Mouse (Mus musculus): Measurements from ENCODE around the gene Itgb1bp2. TPM values are rescaled to one million over a fixed set of nuclear protein-coding genes. Genes with fewer than 3 reads are reported as not detected.

Itgb1bp2 gene
- total RNA-seq (2012; rRNA removed) (0.49 and 0.62 TPM in 2 replicates), polyA plus RNA-seq (2012; ENCODE audit: insufficient read depth in 1 of 2, insufficient read length in 2 of 2, low read depth in 1 of 2, low replicate concordance in 2 of 2, missing spikeins in 1 of 2) (under 1 TPM in 1 of 2 experiments, not detected in 1; 0.77 TPM)

- TF ChIP-seq ZNF384 (IDR thresholded peaks at IDR 0.05; ENCODE audit: low read depth, low read length) (no peak), POLR2AphosphoS2 (IDR thresholded peaks at IDR 0.05; ENCODE audit: low read length) (peak; percentile 74)
- Histone ChIP-seq H3K9ac (ENCODE audit: control insufficient read depth, low read depth, low read length, poor library complexity, severe bottlenecking) (no peak within 1 kb of the TSS), H3K27ac (ENCODE audit: control insufficient read depth, low read depth, low read length) (no peak within 1 kb of the TSS), H3K4me1 (ENCODE audit: control insufficient read depth in 1 of 2, insufficient read depth in 2 of 2, low read length in 2 of 2) (no peaks in the 10 kb centered on the region), H3K4me3 (ENCODE audit: control insufficient read depth in 1 of 2, insufficient read depth in 1 of 2, low read depth in 2 of 2, low read length in 2 of 2) (no peak within 1 kb of the TSS), H3K79me2 (ENCODE audit: control insufficient read depth, insufficient read depth, low read length, poor library complexity) (no peaks in the 10 kb centered on the region), H3K27me3 (ENCODE audit: control insufficient read depth in 1 of 2, insufficient read depth in 2 of 2, low read length in 2 of 2) (no peaks in the 10 kb centered on the region), H3K36me3 (ENCODE audit: control insufficient read depth in 1 of 2, insufficient read depth in 2 of 2, low read length in 2 of 2) (peaks cover 0 to 7% of the 10 kb centered on the region in 2 experiments; a peak in 2 of 4 replicates), H3K9me3 (replicated peaks; ENCODE audit: insufficient read depth, low read length) (no peaks in the 10 kb centered on the region)
- DNase-seq (ENCODE audit: low read depth, low spot score), result no peak
These were observed at the start of gene Itgb1bp2 for GRCm38 (mm10) chrX:101448886-101449475. Gene Itgb1bp2 (plus strand): TSS chrX:101449088.

DNA sequence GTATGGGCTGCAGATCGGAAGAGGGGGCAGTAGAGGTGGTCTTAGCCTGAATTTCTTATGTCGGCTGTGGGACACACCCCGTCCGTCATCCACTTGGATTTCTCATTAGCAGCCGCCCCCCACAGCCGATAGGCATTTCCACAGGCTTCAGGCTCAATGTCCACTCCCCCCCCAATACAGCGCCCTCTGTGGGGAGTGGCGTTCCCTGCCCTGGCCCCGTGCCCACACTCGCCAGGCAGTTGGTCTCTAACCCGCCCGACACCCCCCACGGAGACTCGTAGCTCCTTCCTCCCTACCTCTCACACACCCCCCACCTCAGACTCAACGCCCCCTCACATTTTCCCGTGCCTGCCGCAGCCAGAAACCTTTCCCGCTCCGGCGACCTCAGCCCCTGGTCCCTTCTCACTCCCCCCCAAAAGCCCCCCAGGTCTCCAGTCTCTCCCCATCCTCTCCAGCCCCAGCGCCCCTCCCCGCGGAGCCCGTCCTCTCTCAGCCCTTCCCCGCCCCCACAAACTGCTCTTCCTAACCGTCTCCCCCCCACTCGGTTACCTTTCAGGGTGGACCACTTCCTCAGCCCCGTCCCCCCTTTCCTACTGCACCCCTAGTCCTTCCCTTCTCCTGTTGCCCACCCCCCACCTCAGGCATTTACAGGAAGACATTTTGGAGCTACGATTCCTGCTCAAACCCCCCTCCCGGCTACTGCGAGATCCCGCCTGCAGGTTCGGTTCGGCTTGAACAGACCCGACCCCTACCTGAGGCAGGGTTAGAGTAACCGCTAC is 29.8 kb upstream of the Itgb1bp2 start:
- TF ChIP-seq HCFC1 (IDR thresholded peaks at IDR 0.05; ENCODE audit: low read depth, low read length), result no peak
- TF ChIP-seq CTCF (IDR thresholded peaks at IDR 0.05 in 2 of 3, conservative IDR thresholded peaks at IDR 0.05 in 1 of 3; ENCODE audit: control insufficient read depth in 1 of 3, insufficient read depth in 1 of 3, low read depth in 2 of 3, low read length in 3 of 3, poor library complexity in 1 of 3, severe bottlenecking in 1 of 3), result peak in 2 of 3 experiments; percentile 33 to 44; a peak in 4 of 6 replicates
- no peaks in the 10 kb centered on the region for H3K9me3 ChIP-seq (replicated peaks; ENCODE audit: insufficient read depth, low read length)
- H3K4me3 ChIP-seq (ENCODE audit: control insufficient read depth in 1 of 2, insufficient read depth in 1 of 2, low read depth in 2 of 2, low read length in 2 of 2), result peak overlapping the region; percentile 79 to 84
- peak overlapping the region; percentile 44 for H3K27ac ChIP-seq (ENCODE audit: control insufficient read depth, low read depth, low read length)
- H3K36me3 ChIP-seq (ENCODE audit: control insufficient read depth in 1 of 2, insufficient read depth in 2 of 2, low read length in 2 of 2), result peaks cover 0 to 2% of the 10 kb centered on the region in 2 experiments; a peak in 1 of 4 replicates
- no peaks in the 10 kb centered on the region for H3K27me3 ChIP-seq (ENCODE audit: control insufficient read depth in 1 of 2, insufficient read depth in 2 of 2, low read length in 2 of 2)
- DNase-seq (ENCODE audit: low read depth, low spot score), result peak; percentile 56
- peak overlapping the region; percentile 84 for H3K9ac ChIP-seq (ENCODE audit: control insufficient read depth, low read depth, low read length, poor library complexity, severe bottlenecking)
- H3K4me1 ChIP-seq (ENCODE audit: control insufficient read depth in 1 of 2, insufficient read depth in 2 of 2, low read length in 2 of 2), result peaks cover 3 to 5% of the 10 kb centered on the region in 2 experiments; a peak in 2 of 4 replicates
- peaks cover 7% of the 10 kb centered on the region for H3K79me2 ChIP-seq (ENCODE audit: control insufficient read depth, insufficient read depth, low read length, poor library complexity)

GRCm38 (mm10) chrX:101419725-101420699 is 28.9 kb upstream of the Itgb1bp2 start:
- H3K9ac ChIP-seq (ENCODE audit: control insufficient read depth, low read depth, low read length, poor library complexity, severe bottlenecking), result peak overlapping the region; percentile 84
- peak; percentile 88 for DNase-seq (ENCODE audit: low read depth, low spot score)
- H3K9me3 ChIP-seq (replicated peaks; ENCODE audit: insufficient read depth, low read length), result no peaks in the 10 kb centered on the region
- H3K4me1 ChIP-seq (ENCODE audit: control insufficient read depth in 1 of 2, insufficient read depth in 2 of 2, low read length in 2 of 2), result peaks cover 3 to 5% of the 10 kb centered on the region in 2 experiments; a peak in 2 of 4 replicates
- H3K36me3 ChIP-seq (ENCODE audit: control insufficient read depth in 1 of 2, insufficient read depth in 2 of 2, low read length in 2 of 2), result peaks cover 0 to 2% of the 10 kb centered on the region in 2 experiments; a peak in 1 of 4 replicates
- no peaks in the 10 kb centered on the region for H3K27me3 ChIP-seq (ENCODE audit: control insufficient read depth in 1 of 2, insufficient read depth in 2 of 2, low read length in 2 of 2)
- peak overlapping the region; percentile 45 for H3K27ac ChIP-seq (ENCODE audit: control insufficient read depth, low read depth, low read length)
- TF ChIP-seq TCF12 (IDR thresholded peaks at IDR 0.05; ENCODE audit: low read depth, low read length), result no peak
- no peak for TF ChIP-seq ELF1 (IDR thresholded peaks at IDR 0.05; ENCODE audit: low read depth, low read length)
- no peak for TF ChIP-seq RCOR1 (IDR thresholded peaks at IDR 0.05; ENCODE audit: low read depth, low read length)
- no peak for TF ChIP-seq MEF2A (IDR thresholded peaks at IDR 0.05; ENCODE audit: extremely low read depth, insufficient replicate concordance, low read depth, low read length, poor library complexity, severe bottlenecking)
- TF ChIP-seq CHD2 (IDR thresholded peaks at IDR 0.05; ENCODE audit: low read length), result peak; percentile 92
- peak in 1 of 2 experiments; percentile 48; a peak in 2 of 4 replicates for TF ChIP-seq POLR2A (IDR thresholded peaks at IDR 0.05; ENCODE audit: control insufficient read depth in 1 of 2, insufficient read depth in 1 of 2, low read depth in 1 of 2, low read length in 2 of 2, poor library complexity in 1 of 2)
- TF ChIP-seq USF2 (IDR thresholded peaks at IDR 0.05; ENCODE audit: borderline replicate concordance in 1 of 2, insufficient read depth in 1 of 2, low read depth in 1 of 2, low read length in 2 of 2), result no peak
- no peak for TF ChIP-seq EP300 (IDR thresholded peaks at IDR 0.05; ENCODE audit: low read depth in 1 of 2, low read length in 2 of 2)
- TF ChIP-seq ZMIZ1 (IDR thresholded peaks at IDR 0.05; ENCODE audit: low read depth, low read length), result no peak
- peak; percentile 63; the same call in 1 of the 2 replicates for TF ChIP-seq MAZ (IDR thresholded peaks at IDR 0.05; ENCODE audit: low read depth, low read length)
- peak; percentile 87 for TF ChIP-seq SIN3A (IDR thresholded peaks at IDR 0.05; ENCODE audit: low read length)
- TF ChIP-seq MAX (IDR thresholded peaks at IDR 0.05; ENCODE audit: low read length), result no peak
- TF ChIP-seq BHLHE40 (IDR thresholded peaks at IDR 0.05; ENCODE audit: borderline replicate concordance, low read depth, low read length), result no peak
- peak; percentile 16; the same call in 1 of the 2 replicates for TF ChIP-seq MXI1 (IDR thresholded peaks at IDR 0.05; ENCODE audit: low read depth, low read length)
- peak; percentile 80 for TF ChIP-seq HCFC1 (IDR thresholded peaks at IDR 0.05; ENCODE audit: low read depth, low read length)
- peak overlapping the region; percentile 79 to 84 for H3K4me3 ChIP-seq (ENCODE audit: control insufficient read depth in 1 of 2, insufficient read depth in 1 of 2, low read depth in 2 of 2, low read length in 2 of 2)
- H3K79me2 ChIP-seq (ENCODE audit: control insufficient read depth, insufficient read depth, low read length, poor library complexity), result peaks cover 7% of the 10 kb centered on the region

Measured in MEL (cell line).